8 mouse cellular contexts compared by ENCODE assay signal in the genomic region with DNA sequence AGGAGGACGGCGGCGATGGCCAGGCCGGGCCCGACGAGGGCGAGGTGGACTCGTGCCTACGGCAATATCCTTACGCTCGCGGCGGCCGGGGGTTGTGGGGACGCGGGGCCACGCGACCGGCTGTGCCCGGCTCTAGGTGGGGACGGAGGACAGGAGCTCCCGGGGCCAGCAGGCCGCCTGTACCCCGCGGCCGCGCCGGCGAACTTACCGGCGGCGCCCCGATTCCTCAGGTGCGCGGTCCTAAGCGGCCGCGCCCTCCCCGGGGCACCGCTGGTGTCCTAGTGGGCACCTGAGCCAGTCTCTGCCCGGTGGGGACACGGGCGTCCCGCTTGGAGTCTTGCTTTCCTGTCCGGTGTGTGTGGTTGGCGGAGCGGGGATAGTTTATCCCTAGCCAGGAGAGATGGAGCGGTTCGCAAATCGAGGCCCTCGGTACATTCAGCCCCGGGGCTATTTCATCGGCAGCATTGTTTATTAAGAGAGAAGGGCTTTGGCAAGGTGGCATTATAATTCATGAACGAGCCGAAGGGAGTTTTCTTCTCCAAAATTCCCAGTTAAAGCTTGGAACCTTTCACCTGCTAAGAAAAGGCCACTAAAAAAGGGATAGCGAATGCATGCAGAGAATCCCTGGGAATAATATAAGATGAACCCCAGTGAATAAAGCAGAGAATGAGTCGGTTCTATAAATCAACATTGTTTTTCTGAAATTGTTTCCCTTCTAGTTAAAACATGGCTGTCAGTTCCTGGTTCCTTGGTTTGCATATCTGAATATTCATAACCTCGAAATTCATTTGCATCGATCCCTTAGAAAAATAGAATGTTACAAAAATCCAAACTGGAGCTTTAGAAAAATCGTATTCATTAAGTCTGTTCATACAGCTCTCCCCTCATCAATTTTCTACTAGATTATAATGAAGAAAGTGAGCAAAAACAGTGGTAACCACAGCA. TPM values are rescaled to one million over a fixed set of nuclear protein-coding genes. Genes with fewer than 3 reads are reported as not detected.
DNase-seq lines count a peak whose midpoint lies in the region; ATAC-seq and TF ChIP-seq lines count a peak whose summit lies in the region.

No protein-coding gene starts in this region.

- no peaks in the 10 kb centered on the region for H3K9me3 ChIP-seq in E14TG2a.4 (ENCODE audit: low read length)
- no peaks in the 10 kb centered on the region for H3K9me3 ChIP-seq in heart, postnatal 0 days (replicated peaks; ENCODE audit: control insufficient read depth, low read length)

- peaks cover 2% of the 10 kb centered on the region; the same call in 1 of the 2 replicates for H3K79me2 ChIP-seq in liver, adult 2 months (ENCODE audit: control insufficient read depth, insufficient read depth, low read length)

- peak overlapping the region; percentile 85 for H3K27ac ChIP-seq in brown adipose tissue, adult 24 weeks (replicated peaks; ENCODE audit: low read depth, low read length)
- peak overlapping the region; percentile 96 for H3K27ac ChIP-seq in heart, postnatal 0 days (ENCODE audit: low read depth)
- peak overlapping the region; percentile 50 for H3K27ac ChIP-seq in liver, adult 2 months (replicated peaks; ENCODE audit: insufficient read depth, low read depth, low read length)
- H3K27ac ChIP-seq in olfactory bulb, adult 2 months (ENCODE audit: insufficient read depth, low read depth, low read length), result peak overlapping the region; percentile 52

- peaks cover 36% of the 10 kb centered on the region for H3K36me3 ChIP-seq in E14TG2a.4 (ENCODE audit: insufficient read depth, low read length)
- peaks cover 27% of the 10 kb centered on the region for H3K36me3 ChIP-seq in heart, postnatal 0 days (replicated peaks; ENCODE audit: control insufficient read depth, insufficient read depth, low read length)
- peaks cover 24% of the 10 kb centered on the region for H3K36me3 ChIP-seq in liver, adult 2 months (ENCODE audit: control insufficient read depth, insufficient read depth, low read length)

- H3K4me2 ChIP-seq in heart, postnatal 0 days (ENCODE audit: low read depth, low read length), result peak overlapping the region; percentile 65

- peak; percentile 35 for DNase-seq in kidney, adult 11 months
- DNase-seq in kidney, postnatal 4 days, result no peak
- peak; percentile 36 for DNase-seq in heart, postnatal 0 days (ENCODE audit: low spot score)
- DNase-seq in liver, adult 2 months (ENCODE audit: extremely low read depth, low read depth, low spot score), result peak; percentile 12
- no peak for DNase-seq in thymus, postnatal 25 days

- H3K4me3 ChIP-seq in E14TG2a.4 (replicated peaks; ENCODE audit: low read length), result peak overlapping the region; percentile 98
- peak overlapping the region; percentile 98 for H3K4me3 ChIP-seq in brown adipose tissue, adult 24 weeks (ENCODE audit: insufficient read depth, low read depth, low read length)
- H3K4me3 ChIP-seq in heart, postnatal 0 days (ENCODE audit: low read depth, low read length), result peak overlapping the region; percentile 97
- H3K4me3 ChIP-seq in liver, adult 2 months (ENCODE audit: insufficient read depth, low read depth, low read length), result peak overlapping the region; percentile 63
- peak overlapping the region; percentile 92 for H3K4me3 ChIP-seq in olfactory bulb, adult 2 months (ENCODE audit: insufficient read depth, low read depth, low read length)

- peaks cover 20% of the 10 kb centered on the region for H3K4me1 ChIP-seq in E14TG2a.4 (replicated peaks; ENCODE audit: low read depth, low read length)
- no peaks in the 10 kb centered on the region for H3K4me1 ChIP-seq in brown adipose tissue, adult 24 weeks (ENCODE audit: control insufficient read depth, insufficient read depth, insufficient read length, low read length)
- no peaks in the 10 kb centered on the region for H3K4me1 ChIP-seq in heart, postnatal 0 days (ENCODE audit: control insufficient read depth, insufficient read depth)
- H3K4me1 ChIP-seq in liver, adult 2 months (ENCODE audit: control insufficient read depth, insufficient read depth, low read length), result peaks cover 5% of the 10 kb centered on the region
- H3K4me1 ChIP-seq in olfactory bulb, adult 2 months (ENCODE audit: control insufficient read depth, insufficient read depth, low read length), result peaks cover 5% of the 10 kb centered on the region

- peak; percentile 40; the same call in 1 of the 2 replicates for ATAC-seq in heart, postnatal 0 days (ENCODE audit: insufficient read depth, low read depth)

- peaks cover 21% of the 10 kb centered on the region for H3K27me3 ChIP-seq in E14TG2a.4 (ENCODE audit: insufficient read depth, low read length)
- H3K27me3 ChIP-seq in heart, postnatal 0 days (ENCODE audit: control insufficient read depth, insufficient read depth, low read length), result no peaks in the 10 kb centered on the region
- H3K27me3 ChIP-seq in liver, adult 2 months (ENCODE audit: control insufficient read depth, insufficient read depth, low read length), result no peaks in the 10 kb centered on the region

- TF ChIP-seq CTCF in E14TG2a.4 (conservative IDR thresholded peaks at IDR 0.05; ENCODE audit: low read length), result no peak
- TF ChIP-seq CTCF in heart, postnatal 0 days (IDR thresholded peaks at IDR 0.05; ENCODE audit: low read depth), result no peak
- TF ChIP-seq CTCF in liver, adult 2 months (IDR thresholded peaks at IDR 0.05; ENCODE audit: low read depth, low read length), result no peak
- TF ChIP-seq CTCF in olfactory bulb, adult 2 months (IDR thresholded peaks at IDR 0.05; ENCODE audit: insufficient read depth, low read depth, low read length), result no peak

- peak overlapping the region; percentile 97 for H3K9ac ChIP-seq in heart, postnatal 0 days (replicated peaks; ENCODE audit: low read depth, low read length)
- peak overlapping the region; percentile 70 for H3K9ac ChIP-seq in liver, adult 2 months (ENCODE audit: low read depth, low read length)

- no peak for TF ChIP-seq EP300 in heart, postnatal 0 days (IDR thresholded peaks at IDR 0.05; ENCODE audit: low read depth)

- TF ChIP-seq POLR2A in liver, adult 2 months (IDR thresholded peaks at IDR 0.05; ENCODE audit: extremely low read depth, insufficient read depth, low read length), result no peak
- TF ChIP-seq POLR2A in olfactory bulb, adult 2 months (IDR thresholded peaks at IDR 0.05; ENCODE audit: insufficient read depth, low read depth, low read length), result no peak

- WGBS in heart, postnatal 0 days, result under 1% methylated on average over 52 of the region's 60 CpGs
- under 1% methylated on average over 60 of the region's 60 CpGs for WGBS in liver, adult 2 months
- WGBS in olfactory bulb, adult 2 months, result 1% methylated on average over 60 of the region's 60 CpGs

RNA-seq across cellular contexts. Expression of a gene that starts 0.7 kb away (rescaled TPM):
- polyA plus RNA-seq in brown adipose tissue, adult 24 weeks (2012; ENCODE audit: insufficient read depth, insufficient read length, missing spikeins), result 62.6 and 85.9 TPM in 2 replicates
- 94.3 and 95.1 TPM in 2 replicates for total RNA-seq in heart, postnatal 0 days (2014; rRNA removed; ENCODE audit: low replicate concordance)
- 136 and 152 TPM in 2 replicates for polyA plus RNA-seq in heart, postnatal 0 days (2015; fragmentation: Nextera tagmentation; extraction: Ambion mirVana)
- 86.9 and 103 TPM in 2 replicates for total RNA-seq in liver, adult 2 months (2014; rRNA removed)
- 24.9 and 27.8 TPM in 2 replicates for polyA plus RNA-seq in liver, adult 2 months (2012; rRNA removed)
- not detected in 2 replicates for polyA plus RNA-seq in olfactory bulb, adult 2 months (2012; ENCODE audit: insufficient read depth, insufficient read length, low replicate concordance, missing spikeins)

RNA-seq across cellular contexts. Expression of a gene that starts 0.9 kb away (rescaled TPM):
- polyA plus RNA-seq in brown adipose tissue, adult 24 weeks (2012; ENCODE audit: insufficient read depth, insufficient read length, missing spikeins), result 14.7 and 20.5 TPM in 2 replicates
- 38.9 and 48.1 TPM in 2 replicates for total RNA-seq in heart, postnatal 0 days (2014; rRNA removed; ENCODE audit: low replicate concordance)
- 36.7 and 41.6 TPM in 2 replicates for polyA plus RNA-seq in heart, postnatal 0 days (2015; fragmentation: Nextera tagmentation; extraction: Ambion mirVana)
- total RNA-seq in liver, adult 2 months (2014; rRNA removed), result 10.2 and 13.7 TPM in 2 replicates
- polyA plus RNA-seq in liver, adult 2 months (2012; rRNA removed), result 3.4 and 4.2 TPM in 2 replicates
- polyA plus RNA-seq in olfactory bulb, adult 2 months (2012; ENCODE audit: insufficient read depth, insufficient read length, low replicate concordance, missing spikeins), result not detected in 2 replicates

RNA-seq across cellular contexts. Expression of a gene that starts 16.7 kb away (rescaled TPM):
- polyA plus RNA-seq in brown adipose tissue, adult 24 weeks (2012; ENCODE audit: insufficient read depth, insufficient read length, missing spikeins), result not detected in 2 replicates
- not detected in 2 replicates for total RNA-seq in heart, postnatal 0 days (2014; rRNA removed; ENCODE audit: low replicate concordance)
- not detected in 2 replicates for polyA plus RNA-seq in heart, postnatal 0 days (2015; fragmentation: Nextera tagmentation; extraction: Ambion mirVana)
- total RNA-seq in liver, adult 2 months (2014; rRNA removed), result not detected in 2 replicates
- 0.07 TPM in 1 of 2 replicates, not detected in the other for polyA plus RNA-seq in liver, adult 2 months (2012; rRNA removed)
- not detected in 2 replicates for polyA plus RNA-seq in olfactory bulb, adult 2 months (2012; ENCODE audit: insufficient read depth, insufficient read length, low replicate concordance, missing spikeins)

RNA-seq across cellular contexts. Expression of a gene that starts 32.9 kb away (rescaled TPM):
- polyA plus RNA-seq in brown adipose tissue, adult 24 weeks (2012; ENCODE audit: insufficient read depth, insufficient read length, missing spikeins), result 2.4 and 3.9 TPM in 2 replicates
- 2.3 and 5.8 TPM in 2 replicates for total RNA-seq in heart, postnatal 0 days (2014; rRNA removed; ENCODE audit: low replicate concordance)
- 1.6 and 2.4 TPM in 2 replicates for polyA plus RNA-seq in heart, postnatal 0 days (2015; fragmentation: Nextera tagmentation; extraction: Ambion mirVana)
- total RNA-seq in liver, adult 2 months (2014; rRNA removed), result 3.0 and 3.6 TPM in 2 replicates
- polyA plus RNA-seq in liver, adult 2 months (2012; rRNA removed), result 0.60 and 1.2 TPM in 2 replicates
- not detected in 2 replicates for polyA plus RNA-seq in olfactory bulb, adult 2 months (2012; ENCODE audit: insufficient read depth, insufficient read length, low replicate concordance, missing spikeins)

Comparison
In these comparisons a context has a peak if more than half of its experiments do, and no peak if none do; other contexts are left out.
1. DNase-seq: peak in kidney, adult 11 months (single experiment), heart, postnatal 0 days (single experiment) and liver, adult 2 months (single experiment); none in kidney, postnatal 4 days (0 of 2) and thymus, postnatal 25 days (single experiment).
2. Peak in every context shown above with its lines, with median percentiles within 50 percentile points of each other: H3K4me3 ChIP-seq and H3K27ac ChIP-seq.